Mouse (Mus musculus) left cerebral cortex, postnatal 14 days (tissue): Measurements from ENCODE around the gene Maats1. TPM values are rescaled to one million over a fixed set of nuclear protein-coding genes. Genes with fewer than 3 reads are reported as not detected.

ENCODE experiments used
- DNase-seq, 2 experiments: peaks; one replicate each; pipeline ENCODE4 v3.0.0; 2021 to 2022; ENCODE audit warnings: low spot score in 2 of 2, mixed read lengths in 1 of 2
- intact Hi-C: fragments of 180-260 bp; cut with DNase I; formaldehyde crosslinking; loops from one replicate; pipeline ENCODE4 v1.15.1; 2025
- total RNA-seq, 2 experiments: library from RNA; stranded (reverse); gene quantifications; 2 replicates each; pipeline ENCODE4 v1.2.3; 2021

Maats1 gene
- total RNA-seq, 2 experiments from 2014 or later: 1.1 to 1.2 TPM

DNA sequence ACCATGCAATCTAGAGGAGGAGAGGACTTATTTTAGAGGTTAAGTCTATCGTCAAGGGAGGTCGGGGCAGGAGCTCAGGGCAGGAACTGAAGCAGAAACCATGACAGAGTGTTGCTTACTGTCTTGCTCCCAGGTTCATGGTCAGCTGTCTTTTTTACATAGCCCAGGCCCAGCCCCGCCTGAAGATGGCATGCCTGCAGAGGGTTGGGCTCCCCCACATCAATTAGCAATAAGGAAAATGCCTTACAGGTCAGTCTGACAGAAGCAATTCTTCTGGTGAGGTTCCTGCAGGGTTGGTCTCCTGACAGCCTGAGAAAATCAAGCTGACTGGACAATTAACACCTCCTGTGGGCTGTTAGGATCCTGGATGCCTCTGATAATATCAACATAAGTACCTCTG is 70.3 kb downstream of the Maats1 start:
- intact Hi-C loops: no loop called here

GRCm38 (mm10) chr16:38255927-38256326 is 86.0 kb downstream of the Maats1 start:
- DNase-seq: no peak
- intact Hi-C loops: no loop called here

More for the DNA sequence above, 70.3 kb downstream of the Maats1 start:
- DNase-seq: no peak

GRCm38 (mm10) chr16:38255107-38255506 is 86.8 kb downstream of the Maats1 start:
- intact Hi-C loops: no loop called here
- no peak for DNase-seq

- intact Hi-C loops: no loop called here
- DNase-seq: no peak
These were observed 87.9 kb downstream of the Maats1 start for GRCm38 (mm10) chr16:38254001-38254400.

DNA sequence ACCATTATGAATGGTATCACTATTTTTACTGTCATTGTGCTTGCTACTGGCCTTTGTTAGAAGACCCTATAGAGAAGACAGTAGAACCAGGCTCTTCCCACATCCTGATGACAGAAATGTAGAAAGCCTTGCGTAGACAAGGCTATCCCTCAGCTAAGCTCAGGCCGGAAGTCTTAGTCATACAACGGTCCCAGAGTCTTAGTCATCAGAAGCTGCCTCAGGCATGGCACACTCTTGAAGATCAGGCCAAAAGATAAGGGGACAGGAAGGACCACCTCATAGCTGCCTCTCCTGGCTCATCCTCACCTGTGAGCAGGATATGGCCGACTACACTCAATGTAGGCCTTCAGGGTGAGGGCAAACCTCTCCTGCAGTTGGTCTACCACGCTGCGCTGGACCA is 91.5 kb downstream of the Maats1 start:
- DNase-seq: no peak
- intact Hi-C loops: no loop called here

DNA sequence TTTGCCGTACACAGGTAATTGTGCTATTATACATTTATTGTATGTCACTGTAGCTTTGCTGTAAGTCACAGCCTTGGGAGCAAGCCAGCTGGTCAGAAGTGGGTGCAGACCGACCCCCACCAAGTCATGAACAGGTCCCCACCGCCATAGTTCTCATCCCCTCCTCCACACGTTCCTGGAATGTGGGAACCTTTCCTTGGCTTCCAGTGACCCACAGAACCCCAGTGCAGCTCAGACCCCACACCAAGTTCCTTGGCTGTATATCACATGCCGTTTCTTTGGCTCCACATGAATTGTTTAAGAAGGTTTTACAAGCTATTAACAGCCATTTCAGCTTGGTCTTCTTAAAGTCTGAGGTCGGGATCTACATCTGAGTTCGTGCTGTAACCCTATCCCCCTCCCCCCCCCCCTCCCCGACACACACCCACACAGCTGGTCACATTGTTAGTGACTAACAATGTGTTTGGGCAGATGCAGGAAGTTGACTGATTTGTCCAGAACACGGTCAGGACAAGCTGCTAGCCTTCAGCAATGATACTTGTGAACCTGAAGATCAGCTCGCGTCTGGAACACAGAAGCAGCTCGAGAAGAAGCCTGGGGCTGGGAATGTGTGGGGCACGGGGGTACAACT is 93.5 kb downstream of the Maats1 start:
- DNase-seq: no peak
- intact Hi-C loops: no loop called here

Other genes with a start within 250 kb of the Maats1 start
- not detected for gene Nr1i2, start 47.3 kb downstream of the Maats1 start, total RNA-seq
- gene Cox17, start 4.8 kb upstream of the Maats1 start, total RNA-seq: 10 to 100 TPM; 88.0 to 89.4 TPM
- gene Gm21987, start 4.9 kb upstream of the Maats1 start, total RNA-seq: not detected
- gene Popdc2, start 20.1 kb upstream of the Maats1 start, total RNA-seq: under 1 TPM; 0.64 to 0.89 TPM
- gene Pla1a, start 91.0 kb upstream of the Maats1 start, total RNA-seq: 1 to 10 TPM in 1 of 2 experiments, under 1 TPM in 1; 0.57 to 1.3 TPM
- 10 to 100 TPM; 61.4 to 63.4 TPM for gene Adprh, start 110.6 kb upstream of the Maats1 start, total RNA-seq
- under 1 TPM; 0.30 to 0.46 TPM for gene Cd80, start 113.4 kb upstream of the Maats1 start, total RNA-seq
- gene Timmdc1, start 180.5 kb upstream of the Maats1 start, total RNA-seq: 10 to 100 TPM; 30.2 to 31.5 TPM
- 10 to 100 TPM; 37.1 to 43.1 TPM for gene Poglut1, start 208.1 kb upstream of the Maats1 start, total RNA-seq
- 10 to 100 TPM; 21.7 to 24.5 TPM for gene Tmem39a, start 216.6 kb upstream of the Maats1 start, total RNA-seq